Mouse (Mus musculus) brain, embryonic 14.5 days (tissue): ENCODE measurements around the gene Ndfip2.

Source experiments
- CTCF ChIP-seq: fragments of 200-500 bp; IDR thresholded peaks from 2 replicates; pipeline ENCODE4 v1.5.1; 2012; ENCODE audit warnings: inconsistent platforms, mild to moderate bottlenecking, moderate library complexity, borderline replicate concordance; ENCODE audit not compliant: insufficient read depth, insufficient read length; ENCODE audit errors: extremely low read depth
- POLR2A ChIP-seq: fragments of 200-500 bp; IDR thresholded peaks from 2 replicates; pipeline ENCODE4 v1.6.1; 2012; ENCODE audit warnings: mild to moderate bottlenecking, inconsistent platforms, borderline replicate concordance; ENCODE audit not compliant: poor library complexity, insufficient read depth, insufficient read length, severe bottlenecking; ENCODE audit errors: extremely low read depth

DNA sequence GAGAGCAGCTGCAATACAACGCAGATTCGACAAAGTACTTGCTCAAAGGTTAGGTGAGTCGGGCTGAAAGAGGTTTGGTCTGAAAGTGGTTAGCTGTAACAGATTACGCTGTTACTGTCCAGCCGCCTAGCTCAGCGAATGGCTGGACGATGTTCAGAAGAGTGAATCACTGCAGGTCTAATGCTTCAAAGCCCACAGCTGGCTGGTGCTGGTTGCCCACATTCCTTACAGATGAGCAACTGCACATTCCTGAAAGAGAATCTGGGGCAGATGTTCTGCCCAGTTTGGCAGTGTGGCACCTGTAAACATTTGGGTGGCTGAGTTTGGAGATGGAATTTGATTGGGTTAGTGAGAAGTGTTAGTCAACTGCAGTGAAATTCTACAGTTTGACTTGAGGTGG is 2.8 kb upstream of the Ndfip2 start:
- TF ChIP-seq CTCF, result no peak
- no peak for TF ChIP-seq POLR2A
